Mouse (Mus musculus) kidney, postnatal 4 days (tissue): ENCODE measurements around the gene Nt5c2.
"Not testable (repeated sequence)": the region's sequence is repeated elsewhere in the genome, so short reads cannot be mapped to it uniquely, and the experiment has no call there.

Experiments
- DNase-seq, 2 experiments: peaks; one replicate each; pipeline ENCODE4 v3.0.0; 2021; ENCODE audit warnings: mixed read lengths in 2 of 2

Gene Nt5c2

GRCm38 (mm10) chr19:47015965-47016364 lies 1.0 kb upstream of the Nt5c2 start:
- no peak for DNase-seq

- DNase-seq = peak in 1 of 2 experiments; percentile 17
Measured at GRCm38 (mm10) chr19:47015396-47015795, 443 bp upstream of the Nt5c2 start.

- no peak for DNase-seq
Measured at GRCm38 (mm10) chr19:47014159-47014446, 850 bp downstream of the Nt5c2 start.

GRCm38 (mm10) chr19:47013340-47014158 lies 1.4 kb downstream of the Nt5c2 start:
- DNase-seq = no peak

GRCm38 (mm10) chr19:47012521-47013130 lies 2.3 kb downstream of the Nt5c2 start:
- no peak for DNase-seq

- no peak for DNase-seq
Measured at GRCm38 (mm10) chr19:47009943-47010342, 5.0 kb downstream of the Nt5c2 start.

GRCm38 (mm10) chr19:47009420-47009819 lies 5.5 kb downstream of the Nt5c2 start:
- no peak for DNase-seq

- peak; percentile 90 to 92 for DNase-seq
Measured at GRCm38 (mm10) chr19:47006321-47006720, 8.6 kb downstream of the Nt5c2 start.

GRCm38 (mm10) chr19:47005873-47006272 lies 9.1 kb downstream of the Nt5c2 start:
- no peak for DNase-seq

GRCm38 (mm10) chr19:47003742-47004511 lies 11.0 kb downstream of the Nt5c2 start:
- no peak for DNase-seq

- DNase-seq = not testable (repeated sequence)
Measured at GRCm38 (mm10) chr19:47000357-47000756, 14.6 kb downstream of the Nt5c2 start.

- DNase-seq = no peak
Measured at GRCm38 (mm10) chr19:46999753-47000152, 15.2 kb downstream of the Nt5c2 start.

GRCm38 (mm10) chr19:46998953-46999352 lies 16.0 kb downstream of the Nt5c2 start:
- DNase-seq = no peak

- DNase-seq = no peak
Measured at GRCm38 (mm10) chr19:46998168-46998870, 16.6 kb downstream of the Nt5c2 start.

GRCm38 (mm10) chr19:46996095-46996494 lies 18.9 kb downstream of the Nt5c2 start:
- no peak for DNase-seq

GRCm38 (mm10) chr19:46992329-46992728 lies 22.6 kb downstream of the Nt5c2 start:
- not testable (repeated sequence) for DNase-seq

GRCm38 (mm10) chr19:46991145-46991544 lies 23.8 kb downstream of the Nt5c2 start:
- DNase-seq = peak; percentile 89 to 91

GRCm38 (mm10) chr19:46990625-46991024 lies 24.3 kb downstream of the Nt5c2 start:
- not testable (repeated sequence) for DNase-seq

- no peak for DNase-seq
Measured at GRCm38 (mm10) chr19:46990153-46990518, 24.8 kb downstream of the Nt5c2 start.

- DNase-seq = peak in 1 of 2 experiments; percentile 40
Measured at GRCm38 (mm10) chr19:46989479-46990152, 25.3 kb downstream of the Nt5c2 start.

GRCm38 (mm10) chr19:46988231-46989087 lies 26.5 kb downstream of the Nt5c2 start:
- DNase-seq = peak; percentile 81 to 90
